Mouse (Mus musculus): ENCODE data around the gene Mmrn1.

Gene Mmrn1

DNA sequence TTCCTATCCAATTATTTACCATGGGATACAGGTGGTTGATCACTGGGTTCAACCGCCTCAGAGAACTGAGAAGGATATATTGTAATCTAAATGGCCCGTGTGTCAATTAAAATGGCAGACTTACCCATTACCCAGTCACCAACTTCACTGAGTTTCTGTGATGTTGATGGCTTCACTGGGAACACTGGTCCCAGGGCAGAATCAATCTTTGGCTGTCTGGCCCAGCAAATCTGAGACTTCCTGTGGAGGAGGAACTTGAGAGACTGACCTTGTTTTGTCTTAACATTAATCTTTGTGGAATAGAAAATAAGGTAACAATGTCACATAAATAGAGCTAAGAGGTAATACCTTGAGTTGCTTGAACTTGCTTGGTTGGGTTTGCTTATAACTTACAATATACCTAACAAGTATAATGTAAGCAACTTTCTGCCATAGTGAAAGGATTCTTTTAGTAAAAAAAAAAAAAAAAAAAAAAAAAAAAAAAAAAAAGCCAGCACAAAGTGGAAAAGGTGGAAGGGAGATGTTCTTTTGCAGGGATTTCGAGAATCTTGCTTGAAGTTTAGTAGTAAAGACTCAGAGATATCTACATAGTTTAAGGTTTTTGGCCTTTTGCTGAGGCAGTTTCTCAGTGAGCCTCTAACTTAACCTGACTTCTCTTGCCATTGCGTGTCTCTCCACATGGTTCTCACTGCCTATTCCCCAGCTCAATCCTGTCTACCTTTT lies 68.8 kb downstream of the Mmrn1 start:
- no peak for DNase-seq (ENCODE audit: low spot score)

DNA sequence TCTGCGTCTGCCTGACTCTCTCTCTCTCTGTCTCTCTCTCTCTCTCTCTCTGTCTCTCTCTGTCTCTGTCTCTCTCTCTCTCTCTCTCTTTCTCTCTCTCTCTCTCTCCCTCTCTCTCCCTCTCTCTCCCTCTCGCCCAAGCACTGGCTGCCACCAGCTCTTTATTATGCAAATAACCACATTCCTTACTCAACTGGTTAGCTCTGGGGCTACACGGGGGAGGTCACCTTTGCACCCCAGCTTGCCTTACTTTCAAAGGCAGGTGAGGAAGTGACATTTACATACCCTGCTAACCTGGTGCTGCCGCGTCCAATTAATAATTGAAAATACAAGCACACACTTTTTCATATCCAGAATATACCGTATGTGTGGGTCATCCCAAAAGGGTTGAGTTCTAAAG lies 69.3 kb downstream of the Mmrn1 start:
- DNase-seq (ENCODE audit: low spot score) = no peak

DNA sequence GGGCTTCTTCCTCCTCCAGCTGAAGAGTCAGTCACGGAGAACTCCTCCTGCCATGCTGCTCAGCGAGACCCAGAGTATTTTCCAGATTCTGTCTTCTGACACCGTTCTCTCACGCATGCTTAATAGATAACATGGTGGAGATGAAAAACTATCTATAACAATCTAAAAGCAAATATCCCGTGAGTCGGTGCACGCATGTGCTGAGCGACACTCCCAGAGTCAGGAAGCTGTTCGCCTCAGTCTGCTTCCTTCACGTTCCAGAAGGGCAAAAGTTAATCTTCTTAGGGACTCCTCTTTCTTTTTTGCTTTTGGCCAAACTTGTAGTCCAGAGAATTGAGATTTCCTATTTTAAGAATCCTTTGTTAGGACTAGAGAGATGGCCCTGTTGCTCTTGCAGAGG lies 69.7 kb downstream of the Mmrn1 start:
- DNase-seq (ENCODE audit: low spot score) = no peak

DNA sequence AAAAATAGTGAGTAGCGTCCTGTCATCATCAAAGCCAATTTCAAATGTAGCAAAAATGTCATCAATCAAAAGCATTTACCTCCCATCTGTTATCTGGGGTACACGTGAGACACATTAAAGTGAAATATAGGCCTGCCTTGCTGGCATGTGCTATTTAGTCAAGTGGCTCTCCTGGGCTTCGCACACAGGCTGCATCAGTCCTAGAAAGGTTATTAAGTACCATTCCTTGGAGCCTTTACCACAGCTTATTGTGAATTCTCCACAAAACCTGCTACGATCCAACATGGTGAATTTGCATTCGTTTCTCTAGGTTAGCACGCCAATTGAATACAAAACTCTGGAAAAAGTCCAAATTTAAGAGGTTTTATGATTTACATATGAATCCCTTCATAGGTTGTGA lies 70.8 kb downstream of the Mmrn1 start:
- no peak for DNase-seq (ENCODE audit: low spot score)

DNA sequence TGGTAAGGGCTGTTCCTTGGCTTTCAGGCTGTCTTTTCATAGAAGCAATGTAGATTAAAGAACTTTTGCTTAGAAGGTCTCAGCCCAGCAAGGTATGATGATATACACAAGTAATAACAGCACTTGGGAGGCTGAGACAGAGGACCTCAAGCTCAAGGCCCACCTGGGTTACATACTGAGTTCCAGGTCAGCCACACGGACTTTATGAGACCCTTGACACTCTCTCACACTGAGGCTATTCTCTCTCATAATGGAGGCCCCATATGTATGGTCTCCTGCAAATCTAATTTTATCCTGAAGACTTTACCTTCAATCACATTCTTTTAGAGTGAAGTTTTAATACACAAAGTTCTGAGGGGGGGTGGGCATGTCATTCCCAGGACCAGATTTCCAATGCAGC lies 71.6 kb downstream of the Mmrn1 start:
- DNase-seq (ENCODE audit: low spot score) = no peak

DNA sequence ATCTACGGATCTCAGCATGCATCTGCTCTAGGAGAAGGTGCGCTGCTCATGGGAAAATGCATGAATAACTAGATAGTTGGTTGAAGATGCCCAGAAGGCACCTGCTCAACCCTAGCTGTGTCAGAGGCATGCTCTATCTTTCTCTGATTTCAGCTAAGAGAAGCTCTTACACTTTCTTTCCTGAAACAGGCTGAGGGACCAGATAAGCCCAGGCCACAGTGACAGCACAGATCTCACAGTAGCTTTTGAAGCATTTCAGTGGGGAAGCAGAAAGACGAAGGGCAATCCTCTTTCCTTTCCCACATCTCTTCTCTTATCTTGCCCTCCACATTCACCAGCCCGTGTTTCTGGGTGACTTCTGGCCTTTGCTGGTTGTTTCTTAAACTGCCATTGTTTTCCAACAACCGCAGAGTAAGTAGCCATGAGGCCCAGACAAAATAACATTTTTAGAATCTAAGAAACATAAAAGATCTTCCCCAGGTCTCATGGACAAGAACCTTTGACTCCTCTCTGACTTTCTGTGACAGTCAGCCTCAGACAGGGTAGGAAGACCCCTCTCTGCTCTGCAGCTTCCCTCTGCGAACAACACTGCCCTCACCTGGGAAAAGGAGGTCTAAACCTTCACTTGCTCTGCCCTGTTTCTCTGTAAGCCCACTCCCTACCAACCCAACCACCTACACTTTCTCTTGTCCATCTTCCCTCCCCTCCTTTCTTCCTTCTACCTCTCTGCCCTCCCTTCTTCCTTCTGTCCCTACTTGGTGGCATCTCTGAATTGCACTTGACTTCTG lies 76.4 kb downstream of the Mmrn1 start:
- no peak for DNase-seq (ENCODE audit: low spot score)

DNA sequence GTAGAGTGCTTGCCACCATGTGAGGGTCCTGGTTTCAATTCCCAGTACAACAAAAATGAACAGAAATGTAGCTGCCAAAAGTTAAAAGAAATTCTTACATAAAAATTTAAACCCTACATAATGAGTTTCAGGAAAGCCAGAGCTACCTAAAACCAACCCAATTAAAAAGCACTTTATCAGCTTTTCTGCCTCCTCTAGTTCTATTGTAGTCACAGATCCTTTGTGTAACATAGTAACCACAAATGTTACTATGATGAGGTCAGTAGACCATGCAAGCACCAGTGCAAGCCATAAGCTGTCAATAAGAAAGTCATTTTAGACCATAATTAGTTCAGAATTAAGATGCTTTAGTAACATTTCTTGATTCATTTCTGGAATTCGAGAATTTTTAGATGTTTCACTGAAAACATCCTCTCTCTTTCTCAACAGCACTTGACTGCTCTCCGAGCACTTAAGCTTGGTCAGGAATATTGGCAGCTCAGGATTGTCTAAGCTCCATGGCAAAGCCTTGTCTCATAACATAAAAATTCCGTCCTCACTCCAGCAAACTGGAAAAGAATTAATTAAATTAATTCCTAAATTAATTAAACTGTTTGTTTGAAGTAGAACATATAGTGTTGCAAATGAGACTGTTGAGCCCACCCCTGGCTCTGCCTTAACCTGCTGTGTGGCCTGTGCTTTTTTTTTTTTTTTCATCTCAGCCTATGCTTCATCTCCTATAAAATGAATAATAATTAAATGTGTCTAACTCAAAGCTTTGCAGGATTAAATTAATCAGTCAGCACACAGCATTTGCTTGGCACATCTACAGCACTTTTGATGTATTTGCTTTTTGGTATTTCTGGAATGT lies 79.4 kb downstream of the Mmrn1 start:
- DNase-seq (ENCODE audit: low spot score) = no peak

DNA sequence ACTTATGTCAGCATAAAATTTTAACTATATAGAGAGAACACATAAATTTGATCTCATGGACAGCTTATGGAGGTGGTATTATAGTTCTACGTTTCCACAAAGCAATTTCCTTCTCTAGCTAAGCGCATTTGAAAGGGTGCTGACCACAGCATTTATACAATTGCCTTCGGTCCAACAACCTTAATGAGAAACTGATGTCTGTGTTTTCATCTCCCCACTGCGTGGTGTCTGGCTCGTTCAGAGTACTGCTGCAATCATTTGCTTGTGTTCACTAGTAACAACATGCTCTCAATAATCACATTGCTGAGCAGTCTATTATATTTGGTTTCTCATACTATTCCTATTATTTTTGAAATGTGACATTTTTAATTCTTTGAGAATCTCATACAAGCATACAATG lies 89.0 kb downstream of the Mmrn1 start:
- DNase-seq (ENCODE audit: low spot score) = no peak

DNA sequence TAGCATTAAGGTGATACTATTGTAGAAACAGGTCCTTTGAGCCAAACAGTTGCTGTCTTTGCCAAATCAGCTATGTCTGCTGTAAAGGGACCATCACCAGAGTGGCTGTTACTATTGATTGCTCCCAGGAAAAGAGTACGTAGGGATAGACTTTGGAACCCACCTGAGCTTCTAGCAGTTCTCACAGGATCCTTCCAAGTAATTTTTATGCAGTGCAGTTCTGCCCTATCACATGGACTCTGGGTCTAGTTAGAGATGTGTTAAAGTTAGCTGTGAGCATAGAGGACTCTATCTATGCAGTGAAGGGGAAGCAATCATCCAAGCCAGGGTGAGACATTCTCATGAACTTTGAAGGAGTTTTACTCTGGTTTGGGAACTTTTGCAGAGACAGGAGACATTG lies 94.9 kb downstream of the Mmrn1 start:
- no peak for DNase-seq (ENCODE audit: low spot score)

DNA sequence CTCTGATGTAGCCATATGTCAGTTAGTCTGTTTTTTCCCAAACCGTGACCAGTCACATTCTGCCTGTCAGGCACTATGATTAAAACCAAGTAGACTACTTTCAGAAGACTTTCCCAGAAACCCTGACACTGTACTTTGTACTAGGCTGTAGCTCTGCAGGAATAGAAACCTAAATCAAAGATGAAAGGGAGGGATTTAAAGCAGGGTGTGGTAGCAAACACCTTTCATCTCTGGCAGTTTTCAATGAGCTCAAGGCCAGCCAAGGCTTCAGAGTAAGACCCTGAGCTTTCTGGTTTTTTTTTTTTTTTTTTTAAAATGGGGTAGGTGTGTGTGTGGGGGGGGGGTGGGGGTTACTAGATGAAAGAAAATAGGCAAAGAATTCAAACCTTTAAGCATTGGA lies 96.2 kb downstream of the Mmrn1 start:
- no peak for DNase-seq (ENCODE audit: low spot score)

DNA sequence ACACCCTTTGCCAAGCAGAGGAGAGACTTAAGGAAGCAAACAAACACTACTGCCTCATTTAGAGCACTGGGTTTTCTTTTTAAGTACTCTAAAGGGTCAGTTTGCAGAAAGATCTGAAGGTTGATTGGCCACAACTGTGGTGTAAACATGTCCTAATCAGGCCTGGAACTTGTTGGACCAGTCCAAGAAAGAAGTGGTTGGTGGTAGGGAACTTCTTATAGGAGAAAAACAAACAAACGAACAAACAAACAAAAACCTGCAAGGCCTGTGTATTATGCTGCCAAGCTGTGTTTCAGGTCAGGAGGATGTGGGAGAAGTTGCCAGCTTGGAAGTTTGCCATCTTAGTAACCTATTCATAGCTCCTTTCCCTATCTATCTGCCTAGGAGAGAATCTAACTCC lies 108.5 kb downstream of the Mmrn1 start:
- no peak for DNase-seq (ENCODE audit: low spot score)

All from testis, postnatal 10 days (tissue).